Mouse (Mus musculus): ENCODE results near the gene Plxnb2.

The Plxnb2 gene

GRCm38 (mm10) chr15:89148496-89149270 lies 31.9 kb downstream of the Plxnb2 start:
- DNase-seq: peak; percentile 12

DNA sequence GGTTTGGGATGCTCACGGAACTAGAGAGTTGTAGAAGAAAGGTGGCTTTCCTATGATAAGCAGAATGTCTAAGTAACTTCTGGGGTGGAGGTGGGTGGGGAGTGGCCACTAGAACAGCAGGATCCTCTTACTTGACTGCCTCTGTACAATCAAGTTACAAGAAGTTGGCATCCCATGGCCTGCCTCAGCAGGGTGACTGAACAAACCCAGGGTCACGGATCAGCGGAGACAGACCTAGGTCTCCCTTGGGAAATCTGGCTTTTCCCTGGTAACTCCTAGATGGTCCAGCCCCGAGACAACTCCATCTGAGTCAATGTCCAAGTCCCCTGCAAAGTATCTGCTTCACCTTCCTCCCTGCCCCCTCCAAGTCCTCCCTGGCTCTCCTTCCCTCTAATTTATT lies 32.7 kb downstream of the Plxnb2 start:
- DNase-seq: no peak

DNA sequence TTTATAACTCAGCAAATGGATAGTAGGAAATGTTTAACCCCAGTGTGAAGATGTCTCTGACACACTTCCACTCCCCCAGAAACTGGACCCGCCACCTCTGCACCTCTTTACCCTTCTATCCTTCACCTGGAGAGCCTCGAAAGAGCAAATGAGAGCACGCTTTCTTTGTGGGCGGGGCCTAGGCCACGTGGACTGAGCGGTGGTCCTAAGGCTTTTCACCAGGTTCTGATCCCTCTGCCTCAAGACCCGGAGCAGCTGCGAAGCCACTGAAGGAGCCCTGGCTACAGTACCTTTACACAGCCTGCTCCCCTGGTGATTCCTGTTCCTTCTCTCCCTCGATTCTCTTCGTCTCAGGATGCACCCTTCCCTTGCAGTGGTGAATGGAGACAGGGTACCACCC lies 33.1 kb downstream of the Plxnb2 start:
- DNase-seq: peak; percentile 16

DNA sequence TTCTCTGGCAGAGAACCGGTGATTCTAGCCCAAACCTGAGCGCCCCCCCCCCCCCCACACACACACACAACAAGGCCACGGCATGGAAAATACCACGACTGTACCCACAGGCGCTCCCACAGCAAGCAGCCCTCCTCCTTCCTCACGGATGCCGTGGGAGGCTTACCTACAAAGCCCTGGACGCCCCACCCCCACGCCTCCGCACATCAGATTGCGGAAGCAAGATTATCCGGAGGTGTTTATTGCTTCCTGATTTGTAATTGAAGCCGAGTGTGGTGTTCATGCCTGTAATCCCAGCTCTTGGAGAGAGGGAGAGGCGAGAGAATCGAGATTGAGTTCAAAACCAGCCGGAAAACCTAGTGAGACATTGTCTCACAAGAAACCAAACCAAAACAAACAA lies 33.6 kb downstream of the Plxnb2 start:
- DNase-seq: peak; percentile 77

DNA sequence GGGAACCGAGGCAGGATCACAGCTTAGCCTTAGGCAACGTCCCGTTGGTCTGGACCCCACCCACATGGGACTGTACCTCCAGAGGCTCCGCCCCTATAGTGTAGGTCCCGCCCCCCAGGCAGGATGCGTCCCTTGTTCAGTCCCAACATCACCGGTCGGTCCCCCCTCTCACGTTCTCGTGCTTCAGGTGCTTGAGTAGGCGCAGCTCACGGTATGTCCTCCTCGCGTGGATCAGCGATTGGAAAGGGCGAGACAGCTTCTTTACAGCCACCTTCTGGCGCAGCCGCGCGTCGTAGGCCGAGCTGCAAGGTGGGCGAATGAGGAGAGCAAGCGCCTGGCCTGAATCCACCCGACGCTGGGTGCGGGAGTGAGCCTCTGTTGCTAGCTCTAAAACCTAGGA lies 34.1 kb downstream of the Plxnb2 start:
- peak; percentile 72 for DNase-seq

- no peak for DNase-seq
Measured at GRCm38 (mm10) chr15:89145813-89146350, 34.7 kb downstream of the Plxnb2 start.

- DNase-seq: no peak
Measured at GRCm38 (mm10) chr15:89144965-89145364, 35.6 kb downstream of the Plxnb2 start.

- no peak for DNase-seq
Measured at GRCm38 (mm10) chr15:89143134-89143533, 37.5 kb downstream of the Plxnb2 start.

DNA sequence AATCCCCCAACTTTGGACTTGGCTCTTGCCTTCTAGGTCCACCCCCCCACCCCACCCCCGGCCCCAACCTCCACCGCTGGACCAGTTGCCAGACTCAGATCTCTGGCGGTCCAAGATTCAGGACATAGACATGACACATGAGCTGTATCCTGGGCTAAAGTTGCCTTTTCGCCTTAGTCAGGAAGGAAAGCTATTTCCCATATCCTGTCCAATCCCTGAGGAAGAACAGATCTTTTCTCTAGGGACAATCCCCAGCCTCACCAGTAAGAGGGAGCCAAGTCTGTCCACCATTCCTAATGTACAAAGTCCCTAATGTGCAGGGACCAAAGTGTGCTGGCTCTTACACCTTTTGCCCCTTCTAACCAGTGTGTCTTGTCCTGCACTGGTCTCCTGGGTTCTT lies 38.7 kb downstream of the Plxnb2 start:
- no peak for DNase-seq

DNA sequence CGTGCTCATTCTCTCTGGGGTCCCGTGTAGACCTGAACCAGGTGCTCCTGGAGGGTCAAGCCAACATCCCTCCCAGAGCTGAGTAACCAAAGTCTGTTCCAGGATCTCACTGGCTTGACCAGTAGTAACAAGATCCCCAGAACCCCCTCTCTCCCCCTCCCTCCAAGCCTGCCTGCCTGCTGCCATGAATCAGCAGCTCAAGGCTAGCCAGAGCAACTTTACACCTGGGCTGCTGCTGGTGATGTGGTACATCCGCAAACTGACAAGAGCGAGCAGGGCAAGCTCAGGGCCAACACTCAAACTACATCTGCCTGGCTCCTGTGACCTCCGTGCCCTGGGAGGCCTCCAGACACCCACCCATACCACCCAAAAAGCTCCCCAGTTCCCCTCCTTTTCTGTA lies 39.1 kb downstream of the Plxnb2 start:
- DNase-seq: no peak

- DNase-seq: no peak
Measured at GRCm38 (mm10) chr15:89140659-89141252, 39.8 kb downstream of the Plxnb2 start, which contains the start of gene Mapk12. TSS of gene Mapk12 (minus strand) at chr15:89140703.

- DNase-seq: no peak
Measured at GRCm38 (mm10) chr15:89140048-89140658, 40.4 kb downstream of the Plxnb2 start.

DNA sequence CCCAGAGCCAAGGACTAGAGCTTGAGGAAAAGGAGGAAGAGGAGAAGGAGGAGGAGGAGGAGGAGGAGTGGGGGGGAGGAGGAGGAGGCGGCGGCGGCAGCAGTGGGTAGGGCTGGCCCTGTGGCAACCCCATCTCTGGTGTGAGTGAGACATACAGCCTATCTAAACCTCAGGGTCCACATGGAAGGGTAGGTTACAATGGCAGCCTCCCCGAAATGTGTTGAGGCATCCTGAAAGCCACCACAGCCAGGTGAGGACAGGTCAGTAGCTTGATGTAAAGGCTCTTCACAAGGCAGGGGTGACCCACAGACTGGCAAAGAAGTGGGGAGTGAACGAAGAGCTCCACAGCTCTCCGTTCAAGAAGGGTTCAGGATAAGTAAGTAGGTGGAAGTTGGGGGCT lies 42.1 kb downstream of the Plxnb2 start:
- DNase-seq: no peak

GRCm38 (mm10) chr15:89138046-89138405 lies 42.6 kb downstream of the Plxnb2 start:
- DNase-seq: no peak

GRCm38 (mm10) chr15:89137378-89138045 lies 43.1 kb downstream of the Plxnb2 start:
- no peak for DNase-seq

DNA sequence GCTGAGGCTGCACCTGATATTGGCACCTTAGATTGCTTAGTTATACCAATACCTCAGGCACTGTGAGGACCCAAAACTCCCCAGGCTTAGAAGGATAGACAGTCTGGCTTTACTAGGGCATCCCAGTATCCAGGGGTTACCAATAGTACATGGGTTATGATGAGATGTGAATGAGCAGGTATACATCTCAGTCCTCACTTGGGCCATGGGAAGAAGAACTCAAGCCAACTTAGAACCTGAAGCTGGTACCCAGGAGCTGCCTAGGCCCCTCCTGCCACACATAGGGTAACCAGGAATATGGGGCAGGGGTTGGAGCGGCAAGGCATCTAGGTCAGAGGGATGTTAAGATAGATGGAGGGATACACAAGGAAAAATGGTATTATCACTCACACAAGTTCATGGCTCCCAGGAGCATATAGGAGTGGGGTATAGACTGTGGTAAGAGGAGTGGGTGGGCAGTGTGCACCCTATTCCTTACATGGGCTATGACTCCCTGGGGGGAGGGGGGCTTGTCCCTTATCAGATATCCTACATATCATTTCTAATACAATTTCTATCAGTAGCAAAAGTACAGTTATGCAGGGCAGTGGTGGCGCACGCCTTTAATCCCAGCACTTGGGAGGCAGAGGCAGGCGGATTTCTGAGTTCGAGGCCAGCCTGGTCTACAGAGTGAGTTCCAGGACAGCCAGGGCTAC lies 44.0 kb downstream of the Plxnb2 start:
- DNase-seq: no peak

- peak; percentile 64 for DNase-seq
Measured at GRCm38 (mm10) chr15:89131316-89131715, 49.3 kb downstream of the Plxnb2 start.

DNA sequence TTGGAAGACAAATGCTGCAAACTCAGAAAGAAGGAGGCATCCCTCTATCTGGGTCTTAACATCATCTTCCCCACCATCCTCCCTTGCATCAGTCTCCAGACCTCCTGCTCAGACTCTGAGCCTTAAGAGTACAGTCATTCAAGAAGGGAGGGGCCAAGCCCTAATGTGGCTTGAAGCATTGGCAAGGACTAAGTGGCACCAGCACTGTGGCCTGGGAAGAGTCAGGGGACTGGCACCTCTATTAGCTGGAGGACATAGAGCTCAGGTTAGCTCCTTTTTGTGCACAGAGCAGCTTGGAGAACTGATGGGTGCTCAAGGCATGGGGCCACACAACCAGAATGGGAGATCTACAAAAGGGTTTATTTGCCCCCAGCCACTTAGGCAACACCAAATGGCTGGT lies 50.3 kb downstream of the Plxnb2 start:
- DNase-seq: no peak

- peak; percentile 82 for DNase-seq
Measured at GRCm38 (mm10) chr15:89128382-89129350, 51.9 kb downstream of the Plxnb2 start, which contains the start of gene Hdac10. TSS of gene Hdac10 (minus strand) at chr15:89128700.

DNA sequence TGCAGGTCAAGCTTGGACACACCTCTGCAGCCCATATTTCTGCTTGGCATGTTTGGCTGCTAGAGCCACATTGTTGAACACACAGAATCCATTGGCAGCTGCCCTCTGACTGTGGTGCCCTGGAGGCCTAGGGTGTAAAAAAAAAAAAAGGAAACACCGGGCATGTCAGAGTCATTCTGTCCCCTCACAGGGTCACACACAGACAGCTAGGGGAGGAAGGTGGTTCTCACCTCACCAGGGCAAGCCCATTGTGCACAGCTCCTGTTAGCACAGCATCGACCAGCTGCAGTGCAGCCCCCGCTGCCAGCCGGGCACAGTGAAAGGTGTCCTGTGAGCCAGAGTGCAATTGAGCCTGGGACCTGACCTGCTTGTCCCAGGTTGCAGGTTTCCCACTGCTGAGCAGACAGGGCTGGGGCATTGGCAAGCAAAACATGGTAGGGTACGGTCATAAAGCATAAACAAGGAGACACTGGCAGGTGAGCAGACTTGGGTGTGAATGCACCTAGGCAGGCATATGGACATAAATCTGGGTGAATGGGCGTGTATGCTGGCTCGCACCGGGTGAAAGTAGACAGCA lies 53.1 kb downstream of the Plxnb2 start:
- no peak for DNase-seq

- no peak for DNase-seq
Measured at GRCm38 (mm10) chr15:89126622-89127021, 54.0 kb downstream of the Plxnb2 start.
